Mouse (Mus musculus) gastrocnemius, adult 18-20 months (tissue): Measurements from ENCODE around the gene Gm45711. TPM values are rescaled to one million over a fixed set of nuclear protein-coding genes. Genes with fewer than 3 reads are reported as not detected.
"Not testable (repeated sequence)": the region's sequence is repeated elsewhere in the genome, so short reads cannot be mapped to it uniquely, and the experiment has no call there.

ENCODE experiments used
- DNase-seq: peaks from one replicate; pipeline ENCODE4 v3.0.0; 2021; ENCODE audit warnings: low spot score
- total RNA-seq, 2 experiments: library from RNA; stranded (reverse); gene quantifications; 2 replicates each; pipeline ENCODE4 v1.2.3; 2021

Gene Gm45711
- total RNA-seq, 2 experiments from 2014 or later = not detected

DNA sequence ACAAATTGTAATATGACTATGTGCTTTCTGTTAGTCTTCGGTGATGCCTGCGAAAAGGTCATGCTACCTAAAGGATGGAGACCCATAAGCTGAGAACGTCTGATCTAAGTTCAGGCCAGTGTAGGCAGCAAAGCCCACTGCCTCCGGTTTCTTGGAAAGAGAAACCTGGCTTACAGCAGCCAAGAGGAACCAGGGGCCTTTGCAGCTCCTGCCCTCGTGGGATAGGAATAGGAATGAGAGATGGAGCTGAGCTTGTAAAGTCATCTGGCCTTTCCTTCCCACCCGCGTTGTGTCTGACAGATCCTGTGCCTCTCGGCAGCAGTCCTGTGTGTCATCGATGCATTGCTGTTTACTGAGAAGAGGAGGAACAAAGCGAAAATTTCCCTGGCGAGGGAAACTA lies 11.4 kb upstream of the Gm45711 start, which contains the start of gene Gm11020:
Gene Gm11020 (plus strand): TSS at position 301 of the 400 bp plus-strand sequence.
- not testable (repeated sequence) for DNase-seq

GRCm38 (mm10) chr8:104313311-104313710 lies 3.4 kb upstream of the Gm45711 start:
- no peak for DNase-seq

DNA sequence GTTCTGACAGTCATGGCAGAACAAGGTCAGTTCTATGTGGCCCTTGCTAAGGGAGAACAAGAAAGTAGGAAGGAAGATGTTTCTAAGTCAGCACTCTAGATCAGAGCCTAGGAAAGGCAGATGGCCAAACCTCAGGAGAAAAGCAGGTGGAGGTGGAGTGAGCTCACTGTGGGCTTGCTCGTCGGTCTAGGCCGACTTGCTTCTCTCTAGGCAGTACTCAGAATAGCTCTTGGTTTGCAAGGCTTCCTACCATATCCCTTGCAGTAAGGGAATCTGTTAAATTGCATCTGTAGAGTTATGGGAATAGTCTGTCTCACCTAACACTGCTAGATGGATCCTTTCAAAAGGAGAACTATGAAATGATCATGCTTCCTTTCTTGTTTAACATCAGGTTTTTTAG lies 2.1 kb upstream of the Gm45711 start:
- DNase-seq = not testable (repeated sequence)

GRCm38 (mm10) chr8:104308341-104308740 lies 1.5 kb downstream of the Gm45711 start:
- not testable (repeated sequence) for DNase-seq

DNA sequence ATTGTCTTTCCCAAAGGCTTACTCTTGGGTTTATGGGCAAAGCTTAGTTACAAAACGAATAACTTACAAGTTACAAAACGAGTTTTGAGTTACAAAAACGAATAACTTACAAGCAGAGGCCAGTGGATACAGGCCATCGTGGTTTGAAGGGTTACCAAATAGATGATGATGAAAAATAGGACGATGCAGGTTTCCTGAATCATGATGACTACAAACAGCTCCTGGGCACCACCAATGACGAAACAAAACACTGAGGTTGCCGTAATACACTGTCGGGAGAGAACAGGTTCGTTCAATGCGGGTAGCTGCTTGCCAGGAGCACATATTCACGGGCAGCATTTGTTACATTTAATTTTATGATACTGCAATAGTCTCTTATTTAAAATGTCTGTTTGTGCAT lies 4.9 kb downstream of the Gm45711 start:
- no peak for DNase-seq

- DNase-seq = not testable (repeated sequence)
Observed at GRCm38 (mm10) chr8:104302536-104302935, 7.3 kb downstream of the Gm45711 start.

- not testable (repeated sequence) for DNase-seq
Observed at GRCm38 (mm10) chr8:104301577-104301976, 8.3 kb downstream of the Gm45711 start.

DNA sequence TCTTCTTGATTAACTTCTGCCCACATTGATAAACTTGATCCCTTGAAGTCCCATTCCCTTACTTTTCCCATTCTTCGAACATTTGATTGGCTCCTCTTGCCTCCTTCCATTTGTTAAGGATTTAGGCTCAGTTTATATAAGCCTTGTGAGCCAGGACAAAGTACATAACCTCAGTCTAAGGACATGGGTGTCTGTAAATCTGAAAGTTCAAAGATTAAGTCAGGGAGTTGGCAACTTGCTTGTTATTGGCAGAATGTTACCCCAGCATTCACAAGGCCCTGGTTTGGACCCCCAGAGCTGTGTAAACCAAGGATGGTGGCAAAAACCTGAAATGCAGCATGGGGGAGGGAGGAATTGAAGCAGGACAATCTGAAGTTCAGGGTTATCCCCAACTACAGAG lies 15.5 kb downstream of the Gm45711 start:
- no peak for DNase-seq

DNA sequence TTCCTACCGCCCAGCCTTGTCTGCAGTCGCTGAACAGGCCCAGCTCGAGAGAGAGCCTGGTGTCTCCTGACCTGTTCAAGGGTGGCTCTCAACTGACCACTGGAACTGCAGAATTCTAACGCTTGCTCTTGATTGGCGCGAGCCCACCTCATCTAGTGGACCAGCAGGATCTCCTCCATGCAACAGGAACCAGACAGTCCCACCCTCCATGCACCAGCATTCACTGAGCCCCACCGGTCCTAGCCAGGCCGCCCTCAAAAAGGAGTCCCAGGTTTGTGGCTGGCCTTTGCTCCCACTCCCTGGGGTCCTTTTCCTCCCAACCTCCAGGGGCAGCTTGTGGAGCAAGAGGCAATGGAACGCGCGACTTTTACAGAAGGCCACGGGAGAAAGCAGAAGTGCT lies 16.8 kb downstream of the Gm45711 start, which contains the start of gene Cmtm2a:
Gene Cmtm2a (minus strand): TSS at position 101 of the 400 bp plus-strand sequence.
- not testable (repeated sequence) for DNase-seq

- no peak for DNase-seq
Observed at GRCm38 (mm10) chr8:104268937-104269440, 40.9 kb downstream of the Gm45711 start.

DNA sequence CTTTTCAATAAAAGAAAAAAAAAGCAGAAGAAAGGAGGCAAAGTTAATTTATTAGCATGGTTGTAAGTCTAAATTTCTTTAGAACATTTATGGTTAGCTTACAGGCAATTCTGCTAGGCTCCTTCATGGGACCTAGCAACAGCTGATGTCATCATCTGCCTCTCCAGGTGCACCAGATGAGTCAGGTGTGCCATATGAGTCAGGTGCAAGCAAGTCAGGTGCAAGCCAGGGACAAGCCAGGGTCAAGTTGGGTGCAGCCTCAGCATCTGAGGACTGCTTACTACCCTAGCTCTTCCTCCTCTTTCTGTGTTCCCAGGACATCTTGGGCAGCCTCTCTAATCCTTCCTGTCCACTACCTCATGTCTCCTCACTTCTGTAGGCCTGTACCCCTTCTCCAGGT lies 41.5 kb downstream of the Gm45711 start:
- DNase-seq = no peak

DNA sequence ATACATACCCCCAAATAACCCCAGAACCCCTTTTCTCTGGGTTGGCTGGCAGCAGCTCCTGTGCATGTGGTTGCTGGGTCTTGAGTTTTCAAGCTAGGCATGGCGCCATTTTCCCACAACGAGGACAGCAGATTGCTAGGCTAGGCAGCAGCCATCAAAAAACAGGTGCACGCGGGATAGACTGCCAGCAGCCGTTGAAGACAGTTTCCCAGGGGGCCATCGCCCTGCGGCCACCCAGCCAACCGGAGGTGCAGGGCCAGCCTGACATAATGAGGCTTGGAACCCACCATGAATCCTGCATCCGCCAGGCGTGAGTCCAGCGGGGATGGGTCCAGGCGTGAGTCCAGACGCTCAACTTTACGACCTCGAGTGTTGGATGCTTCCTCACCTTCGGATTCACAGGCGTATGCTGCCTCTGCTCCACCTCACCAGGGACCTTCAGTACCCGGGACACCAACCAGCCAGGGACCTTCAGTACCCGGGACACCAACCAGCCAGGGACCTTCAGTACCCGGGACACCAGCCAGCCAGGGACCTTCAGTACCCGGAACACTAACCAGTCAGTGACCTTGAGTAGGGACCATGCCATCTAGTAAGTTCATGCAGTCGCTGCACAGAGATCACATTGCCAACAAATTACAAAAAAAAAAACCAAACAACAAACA lies 45.5 kb downstream of the Gm45711 start:
- DNase-seq = not testable (repeated sequence)

- DNase-seq = not testable (repeated sequence)
Observed at GRCm38 (mm10) chr8:104261802-104262201, 48.1 kb downstream of the Gm45711 start.

GRCm38 (mm10) chr8:104253016-104253415 lies 56.9 kb downstream of the Gm45711 start:
- no peak for DNase-seq

DNA sequence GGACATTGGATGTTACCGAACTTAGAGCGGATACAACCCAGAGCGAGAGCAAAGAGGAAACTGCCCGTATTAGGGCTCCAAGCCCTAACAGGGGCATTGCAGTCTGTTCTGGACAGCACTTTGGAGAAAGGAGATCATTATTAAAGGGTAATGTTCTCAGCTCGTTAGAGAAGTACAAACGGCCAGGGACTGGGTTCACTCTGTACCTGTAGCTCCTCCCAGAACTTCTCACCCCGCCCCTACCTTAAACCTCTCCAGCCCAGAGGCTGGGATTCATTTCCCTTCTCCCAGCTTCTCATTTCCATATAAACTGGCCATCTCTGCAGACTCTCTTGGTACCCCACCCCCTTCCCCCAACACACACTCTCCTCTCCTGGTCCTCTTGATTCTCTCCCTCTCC lies 58.4 kb downstream of the Gm45711 start:
- DNase-seq = no peak

- DNase-seq = peak; percentile 82
Observed at GRCm38 (mm10) chr8:104250439-104251367, 59.2 kb downstream of the Gm45711 start, which contains the start of gene Cklf. TSS of gene Cklf (plus strand) at chr8:104250861.

DNA sequence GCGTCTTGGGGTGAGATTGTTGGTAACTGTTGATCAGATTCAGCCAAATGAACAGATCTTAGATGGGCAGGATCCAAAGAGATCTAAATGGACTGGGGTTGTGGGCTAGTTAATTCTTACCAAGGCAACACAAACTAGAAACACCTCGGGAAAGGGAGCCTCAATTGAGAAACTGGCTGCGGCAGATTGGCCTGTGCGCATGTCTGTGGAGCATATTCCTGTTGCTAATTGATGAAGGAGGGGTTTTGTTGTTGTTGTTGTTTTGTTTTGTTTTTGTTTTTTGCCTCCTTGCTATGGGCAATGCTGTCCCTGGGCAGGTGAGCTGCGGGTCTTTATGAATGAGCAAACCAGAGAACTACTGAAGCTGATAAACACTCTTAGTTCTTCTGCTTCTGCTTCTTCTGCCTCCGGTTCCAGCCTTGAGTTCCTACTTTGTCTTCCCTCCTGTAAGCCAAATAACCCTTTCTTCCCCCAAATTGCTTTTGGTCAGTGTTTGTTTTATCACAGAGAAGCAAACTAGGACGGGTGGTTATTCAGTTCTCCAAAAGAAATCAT lies 60.4 kb downstream of the Gm45711 start:
- DNase-seq = no peak

DNA sequence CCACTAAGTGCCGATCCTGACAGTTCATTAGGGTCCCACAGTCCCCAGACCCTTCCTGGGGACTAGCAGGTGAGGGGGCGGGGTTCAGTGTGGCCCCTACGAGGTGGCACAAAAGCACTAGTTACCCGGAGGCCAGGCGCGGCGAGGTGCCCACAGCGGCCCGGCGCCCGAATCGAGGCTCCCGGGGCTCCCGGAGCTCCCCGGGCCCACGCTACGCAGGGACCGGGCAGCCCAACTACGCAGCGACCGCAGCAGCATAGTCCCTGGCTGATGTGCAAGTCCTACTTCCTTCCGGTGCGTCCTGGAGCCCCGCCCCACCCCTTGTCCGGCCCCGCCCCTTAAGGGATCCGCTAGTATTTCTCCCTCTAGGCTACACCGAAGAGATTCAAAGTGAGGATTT lies 61.6 kb downstream of the Gm45711 start, which contains the start of gene Tk2:
Gene Tk2 (minus strand): TSS at position 283 of the 400 bp plus-strand sequence.
- peak; percentile 65 for DNase-seq

DNA sequence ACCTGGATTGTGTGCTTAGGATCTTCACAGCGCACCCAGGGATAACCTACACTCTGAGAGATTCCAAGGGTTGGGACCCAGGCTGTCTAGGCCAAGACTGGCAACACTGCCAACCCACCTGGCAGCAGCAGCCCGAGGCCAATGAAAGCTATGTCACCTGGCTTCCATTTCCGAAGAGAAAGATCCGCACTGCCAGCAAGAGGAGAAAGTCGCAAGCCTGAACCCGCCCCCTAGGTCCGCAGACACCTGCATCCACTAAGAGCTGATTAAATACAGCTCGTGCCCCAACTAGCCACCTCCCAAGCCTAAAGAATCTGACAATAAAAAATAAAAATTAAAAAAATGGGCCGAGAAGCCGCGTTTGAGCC lies 62.0 kb downstream of the Gm45711 start:
- DNase-seq = peak; percentile 8

GRCm38 (mm10) chr8:104247054-104247907 lies 62.6 kb downstream of the Gm45711 start:
- DNase-seq = no peak

GRCm38 (mm10) chr8:104246621-104247020 lies 63.3 kb downstream of the Gm45711 start:
- DNase-seq = no peak
